Mouse (Mus musculus): ENCODE data around the gene Mansc4. TPM values are rescaled to one million over a fixed set of nuclear protein-coding genes. Genes with fewer than 3 reads are reported as not detected.

The Mansc4 gene
- polyA plus RNA-seq, 1 experiment from 2014 or later = 0.66 TPM

DNA sequence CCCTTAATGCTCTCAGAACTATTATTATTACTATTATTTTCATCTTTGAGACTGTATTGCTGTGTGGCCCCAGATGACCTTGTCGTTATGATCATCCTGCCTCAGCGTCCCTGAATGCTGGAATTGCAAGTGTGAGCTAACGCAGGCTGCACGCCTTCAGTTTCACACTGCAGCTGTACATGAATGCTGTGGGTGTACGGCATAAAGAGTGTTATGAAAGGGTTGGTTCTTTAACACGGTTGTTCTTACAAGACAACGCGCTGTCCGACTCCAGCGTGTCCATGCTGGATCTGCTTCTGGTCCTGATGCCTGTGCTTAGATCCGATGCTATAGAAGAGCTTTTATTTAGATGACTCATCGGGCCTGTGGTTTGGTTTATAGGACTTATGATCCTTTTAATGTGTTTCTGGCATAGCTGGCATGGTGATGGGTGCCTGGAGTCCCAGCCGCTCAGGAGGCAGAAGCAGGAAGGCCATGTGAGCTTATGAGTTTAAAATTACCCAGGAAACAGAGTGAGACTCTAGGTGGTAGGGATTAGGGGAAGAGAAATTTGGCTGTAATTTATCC, 37.5 kb downstream of the Mansc4 start:
- Histone ChIP-seq H3K36me3 (ENCODE audit: control insufficient read depth, insufficient read depth, low read length) (peaks cover 72% of the 10 kb centered on the region), H3K4me1 (ENCODE audit: control insufficient read depth, insufficient read depth, low read length) (no peaks in the 10 kb centered on the region)

DNA sequence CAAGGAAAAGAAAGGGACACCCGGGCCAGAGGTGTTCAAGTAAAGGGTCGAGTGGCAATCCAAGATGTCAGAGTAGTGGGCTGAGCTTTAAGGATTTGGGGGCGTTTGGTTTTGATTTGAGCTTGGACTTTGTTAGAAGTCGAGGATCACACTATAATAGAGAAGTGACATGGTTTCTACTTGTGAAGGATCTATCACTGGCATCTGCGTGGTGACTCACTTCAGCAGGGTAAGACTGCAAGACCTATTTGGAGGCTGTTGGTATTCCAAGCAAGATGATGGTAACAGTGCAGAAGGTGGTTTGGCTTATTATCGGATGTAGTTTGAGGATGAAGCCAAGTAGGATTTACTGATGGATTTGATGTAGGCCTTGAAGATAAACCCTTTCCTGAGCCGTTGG, 43.2 kb downstream of the Mansc4 start:
- ATAC-seq (ENCODE audit: low FRiP score, low TSS enrichment) = no peak
- peak overlapping the region; percentile 93; the same call in 1 of the 2 replicates for H3K9ac ChIP-seq (replicated peaks; ENCODE audit: low read length)
- no peak for DNase-seq
- H3K9me3 ChIP-seq (ENCODE audit: control insufficient read depth, low read length) = no peaks in the 10 kb centered on the region
- no peak overlapping the region for H3K27ac ChIP-seq (replicated peaks; ENCODE audit: low read depth, low read length)
- WGBS = 49% methylated on average over 7 of the region's 7 CpGs
- H3K4me2 ChIP-seq (ENCODE audit: low read length) = peak overlapping the region; percentile 59
- peak overlapping the region; percentile 93 for H3K4me3 ChIP-seq (replicated peaks; ENCODE audit: low read depth, low read length)
- H3K4me1 ChIP-seq (ENCODE audit: control insufficient read depth, insufficient read depth, low read length) = peaks cover 10% of the 10 kb centered on the region
- H3K27me3 ChIP-seq (ENCODE audit: control insufficient read depth, insufficient read depth, low read length) = peaks cover 5% of the 10 kb centered on the region; the same call in 1 of the 2 replicates
- peaks cover 25% of the 10 kb centered on the region for H3K36me3 ChIP-seq (ENCODE audit: control insufficient read depth, insufficient read depth, low read length)

More for the DNA sequence above, 37.5 kb downstream of the Mansc4 start:
- ATAC-seq (ENCODE audit: low FRiP score, low TSS enrichment) = no peak
- Histone ChIP-seq H3K9me3 (ENCODE audit: control insufficient read depth, low read length) (no peaks in the 10 kb centered on the region), H3K4me3 (replicated peaks; ENCODE audit: low read depth, low read length) (no peak overlapping the region), H3K27me3 (ENCODE audit: control insufficient read depth, insufficient read depth, low read length) (no peaks in the 10 kb centered on the region), H3K4me2 (ENCODE audit: low read length) (no peak overlapping the region), H3K9ac (replicated peaks; ENCODE audit: low read length) (no peak overlapping the region), H3K27ac (replicated peaks; ENCODE audit: low read depth, low read length) (no peak overlapping the region)
- DNase-seq = no peak
- 96% methylated on average over 13 of the region's 13 CpGs for WGBS

DNA sequence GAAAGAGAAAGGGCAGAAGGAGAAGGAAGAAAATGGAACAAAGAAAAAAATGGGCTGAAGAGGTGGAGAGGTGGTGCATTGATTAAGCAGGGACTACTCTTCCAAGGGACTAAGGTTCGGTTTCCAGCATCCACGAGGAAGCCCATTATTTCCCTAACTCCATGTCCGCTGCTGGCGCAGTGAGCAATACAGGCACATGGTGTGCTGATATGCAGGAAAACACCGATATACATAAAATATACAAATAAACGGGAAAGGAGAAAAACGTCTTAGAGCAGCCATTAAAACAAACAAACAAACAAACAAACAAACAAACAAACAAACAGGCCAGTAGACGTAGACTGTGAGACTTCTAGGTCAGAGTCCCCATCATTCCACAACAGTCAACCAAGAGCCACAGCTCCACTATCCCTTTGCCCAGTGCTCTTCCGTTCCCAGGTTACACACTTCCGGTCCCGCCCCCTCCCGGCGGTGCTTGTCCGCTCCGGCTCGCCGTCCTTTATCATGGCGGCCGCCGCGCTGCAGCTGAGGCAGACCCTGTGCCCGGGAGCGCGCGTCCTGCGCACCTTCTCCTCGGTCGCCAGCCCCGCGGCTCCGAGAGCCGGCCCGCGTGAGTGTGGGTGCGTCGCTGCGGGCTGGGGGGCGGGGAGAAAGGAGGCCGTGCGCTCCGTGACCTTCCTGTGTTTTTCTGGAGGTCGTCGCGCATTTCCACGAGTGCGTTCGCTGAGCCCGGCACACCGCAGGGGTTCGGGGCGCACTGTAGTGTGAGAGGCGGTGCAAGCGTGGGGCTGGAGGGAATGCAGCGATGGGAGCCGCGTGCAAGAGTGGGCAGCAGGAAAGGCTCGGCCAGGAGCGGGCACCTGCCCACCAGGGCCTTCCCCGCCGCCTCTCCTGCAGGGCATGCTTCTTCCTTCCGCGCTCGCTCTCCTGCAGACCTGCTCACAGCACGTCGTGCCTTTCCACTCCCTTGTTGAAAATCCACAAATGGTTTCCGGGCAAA, 44.2 kb downstream of the Mansc4 start, which contains the start of gene Mrps35:
TSS of gene Mrps35 (plus strand) at position 474 of the 1,000 bp plus-strand sequence.
- Histone ChIP-seq H3K4me1 (ENCODE audit: control insufficient read depth, insufficient read depth, low read length) (peaks cover 10% of the 10 kb centered on the region), H3K4me3 (replicated peaks; ENCODE audit: low read depth, low read length) (peak within 1 kb of the TSS; percentile 93), H3K27me3 (ENCODE audit: control insufficient read depth, insufficient read depth, low read length) (peaks cover 5% of the 10 kb centered on the region; the same call in 1 of the 2 replicates), H3K27ac (replicated peaks; ENCODE audit: low read depth, low read length) (peak within 1 kb of the TSS; percentile 89), H3K9ac (replicated peaks; ENCODE audit: low read length) (peak within 1 kb of the TSS; percentile 93), H3K36me3 (ENCODE audit: control insufficient read depth, insufficient read depth, low read length) (peaks cover 15% of the 10 kb centered on the region; the same call in 1 of the 2 replicates), H3K9me3 (ENCODE audit: control insufficient read depth, low read length) (no peaks in the 10 kb centered on the region), H3K4me2 (ENCODE audit: low read length) (peak within 1 kb of the TSS; percentile 59)
- WGBS = 3% methylated on average over 66 of the region's 66 CpGs
- ATAC-seq (ENCODE audit: low FRiP score, low TSS enrichment) = peak; percentile 99
- peak; percentile 95 for DNase-seq

DNA sequence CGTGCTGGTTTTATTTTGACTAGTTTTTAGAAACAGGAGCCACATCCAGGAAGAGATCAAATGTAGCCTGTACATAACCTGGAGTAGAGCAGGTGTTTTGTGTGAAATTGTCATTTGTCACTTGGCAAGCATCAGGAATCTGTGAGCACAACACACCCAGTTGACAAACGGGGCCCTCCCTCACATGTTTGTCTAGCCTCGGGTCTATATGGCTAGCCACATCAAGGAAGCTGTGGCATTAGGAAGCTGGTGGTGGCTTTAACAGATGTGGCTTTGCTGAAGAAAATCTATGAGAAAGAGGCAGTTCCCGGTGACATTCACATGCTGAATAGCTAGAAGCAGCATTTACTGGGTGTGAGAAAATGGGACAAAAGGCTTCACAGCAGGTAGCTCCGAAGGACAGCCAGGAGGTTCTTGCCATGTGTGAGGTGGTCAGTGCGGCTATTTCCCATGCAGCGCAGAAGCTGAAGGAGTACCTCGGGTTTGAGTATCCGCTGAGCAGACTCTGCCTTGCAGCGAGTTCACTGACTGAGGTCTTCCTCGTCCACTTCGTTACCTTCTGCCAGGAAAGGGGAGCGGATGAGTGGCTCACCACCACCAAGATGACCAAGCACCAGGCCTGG, 54.4 kb downstream of the Mansc4 start, which contains the start of gene Rep15:
TSS of gene Rep15 (plus strand) at position 282 of the 623 bp plus-strand sequence.
- H3K4me1 ChIP-seq (ENCODE audit: control insufficient read depth, insufficient read depth, low read length) = no peaks in the 10 kb centered on the region
- DNase-seq (no peak), ATAC-seq (ENCODE audit: low FRiP score, low TSS enrichment) (no peak)
- no peak within 1 kb of the TSS for H3K27ac ChIP-seq (replicated peaks; ENCODE audit: low read depth, low read length)
- no peaks in the 10 kb centered on the region for H3K27me3 ChIP-seq (ENCODE audit: control insufficient read depth, insufficient read depth, low read length)
- H3K4me2 ChIP-seq (ENCODE audit: low read length) = no peak within 1 kb of the TSS
- H3K36me3 ChIP-seq (ENCODE audit: control insufficient read depth, insufficient read depth, low read length) = 0 out of 2 replicates have a peak, but pooled peaks cover 2% of the 10 kb centered on the region
- no peak within 1 kb of the TSS for H3K4me3 ChIP-seq (replicated peaks; ENCODE audit: low read depth, low read length)
- H3K9me3 ChIP-seq (ENCODE audit: control insufficient read depth, low read length) = no peaks in the 10 kb centered on the region
- H3K9ac ChIP-seq (replicated peaks; ENCODE audit: low read length) = no peak within 1 kb of the TSS
- 34% methylated on average over 13 of the region's 13 CpGs for WGBS

DNA sequence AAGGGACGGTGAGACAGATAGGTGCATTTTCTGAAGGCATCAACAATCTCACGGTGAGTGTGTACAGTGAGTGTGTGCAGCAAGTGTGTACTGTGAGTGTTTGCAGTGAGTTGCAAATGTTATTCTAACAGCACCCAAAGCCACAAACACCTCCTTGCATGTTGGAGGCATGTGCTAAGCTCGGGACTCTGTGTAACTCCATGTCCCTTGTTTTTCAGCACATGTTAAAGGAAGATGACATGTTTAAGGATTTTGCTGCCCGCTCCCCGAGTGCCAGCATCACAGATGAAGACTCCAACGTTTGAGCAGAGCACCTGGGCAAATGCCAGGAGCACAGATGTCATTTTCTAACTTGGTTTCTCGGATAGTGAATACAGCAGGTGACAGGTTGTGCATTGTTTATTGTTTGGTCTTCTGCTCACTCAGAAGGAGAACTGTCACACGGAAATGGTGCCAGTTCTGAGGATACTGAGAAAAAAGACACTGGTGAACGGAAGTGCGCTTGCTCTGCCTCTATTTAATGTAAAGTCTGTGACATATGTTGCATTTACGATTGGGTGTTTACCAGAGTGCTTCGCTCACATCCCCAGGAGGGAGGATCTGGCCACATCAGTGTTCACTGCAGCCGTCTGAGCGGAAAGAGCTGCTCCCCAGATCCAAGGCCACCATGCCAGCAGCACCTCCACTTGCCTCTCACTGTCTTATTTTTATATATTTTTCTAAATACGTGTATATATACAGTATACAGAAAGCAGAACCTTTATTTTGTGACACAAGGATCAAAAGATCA, 56.5 kb downstream of the Mansc4 start:
- ATAC-seq (ENCODE audit: low FRiP score, low TSS enrichment) = no peak
- Histone ChIP-seq H3K4me2 (ENCODE audit: low read length) (no peak overlapping the region), H3K27me3 (ENCODE audit: control insufficient read depth, insufficient read depth, low read length) (no peaks in the 10 kb centered on the region), H3K36me3 (ENCODE audit: control insufficient read depth, insufficient read depth, low read length) (0 out of 2 replicates have a peak, but pooled peaks cover 2% of the 10 kb centered on the region), H3K4me3 (replicated peaks; ENCODE audit: low read depth, low read length) (no peak overlapping the region), H3K9ac (replicated peaks; ENCODE audit: low read length) (no peak overlapping the region), H3K4me1 (ENCODE audit: control insufficient read depth, insufficient read depth, low read length) (no peaks in the 10 kb centered on the region), H3K9me3 (ENCODE audit: control insufficient read depth, low read length) (no peaks in the 10 kb centered on the region), H3K27ac (replicated peaks; ENCODE audit: low read depth, low read length) (no peak overlapping the region)
- 88% methylated on average over 15 of the region's 15 CpGs for WGBS
- no peak for DNase-seq

DNA sequence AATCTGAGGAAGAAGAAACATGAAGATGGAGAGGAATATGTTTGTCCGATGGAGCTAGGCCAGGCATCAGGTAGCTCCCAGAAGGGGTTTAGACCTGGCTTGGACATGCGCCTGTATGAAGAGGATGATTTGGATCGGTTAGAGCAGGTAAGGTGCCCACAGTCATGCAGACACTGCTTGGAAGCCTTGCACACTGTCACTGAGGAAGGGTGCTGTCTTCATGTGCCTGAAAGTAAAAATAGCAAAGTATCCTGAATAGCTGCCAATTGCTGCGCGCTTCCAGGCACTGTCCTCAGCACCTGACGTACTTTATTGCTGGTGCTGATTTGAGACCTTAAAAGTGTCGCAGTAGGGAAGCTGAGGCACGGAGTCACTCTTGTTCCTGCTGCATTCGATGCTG, 57.2 kb downstream of the Mansc4 start:
- 95% methylated on average over 9 of the region's 9 CpGs for WGBS
- DNase-seq (no peak), ATAC-seq (ENCODE audit: low FRiP score, low TSS enrichment) (no peak)
- no peaks in the 10 kb centered on the region for H3K27me3 ChIP-seq (ENCODE audit: control insufficient read depth, insufficient read depth, low read length)
- no peak overlapping the region for H3K9ac ChIP-seq (replicated peaks; ENCODE audit: low read length)
- no peaks in the 10 kb centered on the region for H3K4me1 ChIP-seq (ENCODE audit: control insufficient read depth, insufficient read depth, low read length)
- H3K4me2 ChIP-seq (ENCODE audit: low read length) = no peak overlapping the region
- no peak overlapping the region for H3K27ac ChIP-seq (replicated peaks; ENCODE audit: low read depth, low read length)
- H3K9me3 ChIP-seq (ENCODE audit: control insufficient read depth, low read length) = no peaks in the 10 kb centered on the region
- 0 out of 2 replicates have a peak, but pooled peaks cover 2% of the 10 kb centered on the region for H3K36me3 ChIP-seq (ENCODE audit: control insufficient read depth, insufficient read depth, low read length)
- H3K4me3 ChIP-seq (replicated peaks; ENCODE audit: low read depth, low read length) = no peak overlapping the region

DNA sequence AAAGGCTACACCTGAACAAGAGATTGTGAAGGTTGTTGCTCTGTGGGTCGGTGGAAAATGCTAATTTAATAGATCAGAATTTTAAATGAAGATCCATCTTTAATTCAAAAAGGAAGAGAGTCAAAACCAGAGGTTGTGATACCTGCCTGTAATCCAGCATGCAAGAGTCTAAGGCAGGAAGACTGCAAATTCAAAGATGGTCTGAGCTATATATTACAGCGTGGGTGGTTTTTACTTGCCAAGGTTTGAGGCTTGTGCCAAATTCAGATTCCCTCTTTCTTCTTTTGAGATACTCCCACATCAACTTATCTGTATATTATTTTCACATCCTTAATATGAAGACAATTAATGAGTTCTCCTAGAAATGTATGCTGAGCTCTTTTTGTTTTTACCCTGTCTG, 58.4 kb downstream of the Mansc4 start:
- DNase-seq (no peak), ATAC-seq (ENCODE audit: low FRiP score, low TSS enrichment) (no peak)
- Histone ChIP-seq H3K4me3 (replicated peaks; ENCODE audit: low read depth, low read length) (no peak overlapping the region), H3K9me3 (ENCODE audit: control insufficient read depth, low read length) (no peaks in the 10 kb centered on the region), H3K4me2 (ENCODE audit: low read length) (no peak overlapping the region), H3K27ac (replicated peaks; ENCODE audit: low read depth, low read length) (no peak overlapping the region), H3K36me3 (ENCODE audit: control insufficient read depth, insufficient read depth, low read length) (0 out of 2 replicates have a peak, but pooled peaks cover 2% of the 10 kb centered on the region), H3K4me1 (ENCODE audit: control insufficient read depth, insufficient read depth, low read length) (no peaks in the 10 kb centered on the region), H3K27me3 (ENCODE audit: control insufficient read depth, insufficient read depth, low read length) (no peaks in the 10 kb centered on the region), H3K9ac (replicated peaks; ENCODE audit: low read length) (no peak overlapping the region)
- 76% methylated on average over 2 of the region's 2 CpGs for WGBS
